Mouse (Mus musculus) adrenal gland, postnatal 10 days (tissue): ENCODE measurements around the gene Milr1. TPM values are rescaled to one million over a fixed set of nuclear protein-coding genes. Genes with fewer than 3 reads are reported as not detected.
A peak's percentile ranks its signal among the peaks of the same experiment; 100 is the strongest.
"Not testable (repeated sequence)": the region's sequence is repeated elsewhere in the genome, so short reads cannot be mapped to it uniquely, and the experiment has no call there.

Source experiments
- DNase-seq: peaks from one replicate; pipeline ENCODE4 v3.0.0; 2021; ENCODE audit warnings: mixed read lengths
- long read RNA-seq, 2 experiments: library from polyadenylated mRNA; stranded (forward); transcript quantifications; one replicate each; pipeline ENCODE4 v2.0.0; 2021
- total RNA-seq, 2 experiments: library from RNA; stranded (reverse); gene quantifications; 2 replicates each; pipeline ENCODE4 v1.2.3; 2021

Gene Milr1
- 1 to 10 TPM; 1.1 to 1.6 TPM for total RNA-seq
- long read RNA-seq, experiment 1 = 0 reads
- long read RNA-seq, experiment 2, partial matches to known transcripts = 0 of 1 reads
- long read RNA-seq, experiment 2, other reads (novel, unspliced or antisense) = 0 of 1 reads

DNA sequence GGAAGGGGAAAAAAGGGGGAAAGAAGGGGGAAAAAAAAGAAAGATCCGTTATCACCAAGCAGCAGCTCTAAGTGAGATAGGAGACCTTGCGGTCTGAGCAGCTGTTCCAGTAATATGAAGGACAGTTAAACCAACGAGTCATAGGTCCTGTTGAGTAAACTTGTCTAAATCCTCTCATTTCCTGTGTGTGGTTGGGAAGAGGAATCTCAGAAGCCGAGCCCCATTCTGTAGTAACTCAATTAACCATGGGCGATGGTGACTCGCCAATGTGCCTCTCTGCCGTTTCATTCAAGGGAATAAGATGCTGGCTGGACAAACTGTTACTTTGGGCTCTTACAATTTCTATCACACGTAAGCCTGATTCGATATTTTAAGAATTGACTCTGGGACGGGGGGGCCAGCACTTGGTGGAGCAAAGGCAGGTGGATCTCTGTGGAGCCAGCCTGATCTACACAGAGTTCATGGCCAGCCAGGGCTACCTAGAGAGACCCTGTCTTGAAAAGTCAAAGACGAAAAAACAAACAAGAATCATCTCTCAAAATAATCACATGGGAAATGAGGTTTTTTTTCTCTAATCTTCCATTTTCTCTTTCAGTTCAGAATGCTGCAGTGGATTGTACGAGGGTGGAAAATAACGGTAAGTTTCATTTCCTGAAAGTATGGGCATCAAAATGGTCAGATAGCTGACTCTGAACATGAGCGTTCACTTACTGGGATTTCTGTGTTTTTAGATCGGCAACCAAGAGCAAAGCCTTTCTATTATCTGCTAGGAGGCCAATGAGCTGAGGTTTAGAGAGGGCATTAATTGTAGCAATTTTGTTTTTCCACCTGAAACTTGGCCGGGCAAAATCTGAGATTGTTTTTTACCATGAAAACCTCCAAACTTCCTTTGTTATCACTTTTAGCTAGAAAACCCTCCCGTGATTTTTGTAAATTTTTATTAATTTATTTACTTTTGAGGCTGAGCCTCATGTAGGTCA is at the start of gene Milr1:
Milr1 (plus strand) TSS at position 188 of the 980 bp plus-strand sequence.
- no peak for DNase-seq

DNA sequence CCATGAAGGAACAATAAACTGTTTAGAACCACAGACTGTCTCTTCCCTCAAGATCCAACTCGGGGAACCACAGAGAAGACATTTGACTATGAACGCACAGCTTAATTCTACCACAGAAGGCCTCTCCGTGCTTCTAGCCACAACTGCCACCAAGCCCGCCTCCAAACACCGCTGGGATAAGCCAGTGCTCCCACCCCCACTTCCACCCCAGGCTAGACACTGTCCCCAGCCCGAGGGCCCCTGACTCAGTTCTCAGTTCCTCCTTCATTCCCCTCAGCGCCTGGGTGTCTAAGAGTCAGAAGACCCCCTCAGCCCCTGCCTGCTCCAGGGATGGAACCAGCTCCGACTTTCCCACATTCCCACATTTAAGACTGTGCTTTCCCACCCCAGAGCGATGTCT is 49.4 kb upstream of the Milr1 start:
- DNase-seq = no peak

- DNase-seq = no peak
Observed at GRCm38 (mm10) chr11:106702584-106702983, 48.4 kb upstream of the Milr1 start.

DNA sequence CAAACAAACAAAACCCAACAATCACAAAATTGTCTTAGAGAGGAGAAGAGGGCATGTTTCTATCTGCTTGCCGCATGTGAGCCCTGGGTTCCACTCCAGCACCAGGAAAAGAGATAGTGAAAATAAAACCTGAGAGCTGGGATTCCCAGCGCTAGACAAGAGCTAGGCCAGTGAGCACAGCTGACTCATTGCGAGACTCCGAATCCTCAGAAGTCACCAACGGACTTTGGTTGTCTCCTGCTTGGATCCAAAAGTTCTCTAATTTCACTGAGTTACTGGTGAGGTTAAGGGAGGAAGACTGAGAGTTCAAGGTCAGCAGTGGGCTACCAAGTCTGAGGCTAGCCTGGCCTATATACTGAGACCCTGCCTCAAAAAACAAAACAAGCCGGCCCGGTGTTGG is 47.1 kb upstream of the Milr1 start:
- no peak for DNase-seq

GRCm38 (mm10) chr11:106704399-106705111 is 46.5 kb upstream of the Milr1 start:
- no peak for DNase-seq

GRCm38 (mm10) chr11:106706212-106706611 is 44.8 kb upstream of the Milr1 start:
- no peak for DNase-seq

DNA sequence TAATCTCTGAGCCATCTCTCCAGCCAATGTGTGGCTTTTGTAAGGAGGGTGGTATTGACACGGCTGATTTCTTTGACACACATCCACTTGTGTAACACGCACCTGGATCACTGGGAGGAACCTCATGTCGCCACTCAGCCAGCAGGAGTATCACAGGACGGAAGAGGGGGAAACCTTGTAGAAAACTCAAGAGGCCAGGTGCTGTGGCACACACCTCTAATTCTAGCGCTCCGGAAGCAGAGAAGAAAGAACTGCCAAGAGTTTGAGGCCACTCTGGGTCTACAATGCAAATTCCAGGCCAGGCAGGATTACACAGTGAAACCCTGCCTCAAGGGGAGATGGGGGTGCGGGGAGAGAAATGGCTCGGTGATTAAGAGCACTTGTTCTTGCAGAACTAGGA is 43.9 kb upstream of the Milr1 start:
- DNase-seq = no peak

DNA sequence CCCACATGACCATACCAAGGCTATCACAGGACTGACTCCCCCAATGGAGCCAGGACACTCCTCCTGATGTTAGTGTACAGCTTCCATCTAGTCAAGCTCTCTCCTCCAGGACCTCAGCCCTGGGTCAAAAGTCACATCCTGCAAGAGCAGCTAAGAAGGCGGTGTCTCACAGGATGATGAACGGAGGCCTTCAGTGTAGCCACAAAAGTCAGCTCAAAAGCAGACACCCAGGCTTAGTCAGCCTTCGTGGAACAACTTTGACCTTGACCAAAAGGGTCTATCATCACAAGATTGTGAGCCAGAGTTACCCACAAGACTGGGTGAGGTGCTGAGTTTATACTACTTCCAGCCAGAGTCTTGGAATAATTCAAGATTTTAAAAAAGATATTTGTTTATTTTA is 43.2 kb upstream of the Milr1 start:
- no peak for DNase-seq

DNA sequence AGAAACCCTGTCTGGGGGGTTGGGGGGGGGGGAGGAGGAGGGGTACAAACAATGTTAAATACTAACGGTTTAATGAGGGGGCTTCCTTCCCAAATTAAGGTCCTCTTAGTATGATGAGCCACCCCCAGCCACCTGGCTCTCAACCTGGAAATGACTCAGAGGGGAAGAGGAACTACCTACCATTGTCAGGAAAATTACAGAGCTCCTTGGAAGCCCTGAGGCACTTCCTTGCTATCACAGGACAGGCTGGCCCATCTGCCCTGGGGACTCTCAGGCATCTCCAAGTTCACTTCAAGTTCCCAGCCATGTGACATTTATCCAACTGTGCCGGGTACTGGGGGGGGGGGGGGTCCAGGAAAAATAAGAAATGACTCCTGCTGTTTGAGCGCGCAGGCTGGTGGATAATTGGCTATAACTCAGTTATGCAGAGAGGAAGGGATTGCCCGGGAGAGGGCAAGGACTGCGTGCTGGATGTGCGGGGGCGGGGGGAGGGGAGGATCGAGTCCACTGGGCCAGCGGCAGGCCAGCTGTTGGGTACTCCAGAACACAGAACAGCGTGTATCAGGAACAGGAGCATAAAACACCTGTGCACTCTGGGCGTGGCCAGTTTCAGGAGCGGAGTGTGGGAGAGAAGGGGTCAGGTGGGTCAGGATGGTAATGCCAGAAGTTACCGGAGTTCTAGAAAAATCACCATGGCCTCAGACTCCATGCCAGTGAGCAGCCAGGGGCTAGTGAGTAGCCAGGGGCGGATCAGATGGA is 41.6 kb upstream of the Milr1 start:
- no peak for DNase-seq

GRCm38 (mm10) chr11:106710789-106711188 is 40.2 kb upstream of the Milr1 start:
- DNase-seq = no peak

DNA sequence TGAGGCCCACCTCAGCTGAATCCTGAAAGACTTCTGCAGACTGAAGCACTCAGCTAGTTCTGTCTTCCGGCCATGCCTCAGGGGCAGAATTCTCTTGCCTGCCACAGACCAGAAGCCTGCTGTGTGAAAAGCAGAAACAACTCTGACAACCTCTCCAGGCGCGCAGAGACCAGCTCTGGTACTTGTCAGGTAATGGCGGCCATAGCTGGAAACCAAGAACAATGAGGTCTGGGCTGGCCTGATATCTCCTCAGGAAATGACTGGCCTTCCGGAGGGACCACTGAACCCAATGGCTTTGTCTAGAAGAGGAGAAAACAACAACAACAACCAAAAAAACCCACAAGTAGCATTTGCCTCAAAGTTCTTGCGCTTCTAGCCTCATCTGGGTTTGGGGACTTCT is 36.0 kb upstream of the Milr1 start:
- peak; percentile 30 for DNase-seq

- DNase-seq = no peak
Observed at GRCm38 (mm10) chr11:106716568-106716967, 34.5 kb upstream of the Milr1 start.

GRCm38 (mm10) chr11:106720379-106720778 is 30.6 kb upstream of the Milr1 start:
- no peak for DNase-seq

DNA sequence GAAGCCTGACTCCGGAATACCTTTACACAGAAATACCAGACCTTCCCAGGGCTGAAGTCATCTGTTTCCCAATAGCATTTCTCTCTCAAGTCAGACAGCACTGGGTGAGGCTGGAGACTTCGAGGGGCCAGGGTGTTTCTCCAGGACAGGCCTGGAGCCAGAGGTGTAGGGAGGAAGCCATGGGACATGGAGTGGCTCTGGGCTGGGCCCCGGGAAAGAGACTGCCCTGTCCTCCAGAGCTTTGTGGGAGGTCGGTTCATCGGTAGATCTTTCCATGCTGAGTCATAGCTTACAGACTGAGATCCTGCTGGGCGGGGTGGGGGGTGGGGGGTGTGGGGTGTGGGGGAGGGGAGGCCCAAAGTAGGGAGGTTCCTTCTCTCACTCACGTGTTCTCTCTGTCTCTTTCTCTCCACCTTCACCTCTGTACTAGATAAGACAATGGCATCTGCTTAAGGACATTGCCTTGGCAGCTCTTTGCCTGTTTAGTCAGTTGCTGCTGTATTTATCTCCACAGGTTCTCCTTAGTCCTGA is 28.1 kb upstream of the Milr1 start:
- no peak for DNase-seq

DNA sequence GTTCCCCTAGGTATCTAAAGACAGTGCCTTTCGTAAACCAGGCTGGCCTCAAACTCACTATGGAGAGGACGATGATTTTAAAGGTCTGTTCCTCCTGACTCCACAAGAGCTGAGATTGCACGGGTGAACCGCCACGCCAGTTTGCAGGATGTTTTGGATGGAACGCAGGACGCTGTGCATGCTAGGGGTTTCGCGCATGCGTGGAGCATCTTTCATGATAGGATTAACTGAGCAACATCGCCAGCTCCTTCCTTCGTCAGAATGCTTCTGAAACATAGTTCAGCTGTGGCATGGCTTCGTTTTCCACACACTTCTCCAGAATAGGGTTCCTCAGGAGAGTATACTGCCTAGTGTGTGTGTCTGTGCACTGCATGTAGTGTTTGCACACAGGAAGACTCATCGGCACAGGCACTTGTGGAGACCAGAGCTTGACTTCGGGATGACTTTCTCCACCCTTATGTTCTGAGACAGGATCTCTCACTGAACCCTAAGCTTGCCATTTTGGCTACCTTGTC is 27.4 kb upstream of the Milr1 start:
- DNase-seq = no peak

GRCm38 (mm10) chr11:106724176-106724915 is 26.7 kb upstream of the Milr1 start:
- no peak for DNase-seq

DNA sequence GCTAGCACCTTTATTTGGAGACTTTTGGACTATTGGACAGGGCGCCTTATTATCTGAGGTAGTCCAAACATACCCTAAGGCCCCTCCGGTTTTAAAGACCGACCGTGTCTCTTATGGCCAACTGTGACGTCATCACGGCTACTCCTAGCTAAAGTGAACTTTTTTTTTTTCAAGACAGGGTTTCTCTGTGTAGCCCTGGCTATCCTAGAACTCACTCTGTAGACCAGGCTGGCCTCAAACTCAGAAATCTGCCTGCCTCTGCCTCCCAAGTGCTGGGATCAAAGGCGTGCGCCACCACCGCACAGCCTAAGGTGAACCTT is 26.1 kb upstream of the Milr1 start:
- DNase-seq = not testable (repeated sequence)

DNA sequence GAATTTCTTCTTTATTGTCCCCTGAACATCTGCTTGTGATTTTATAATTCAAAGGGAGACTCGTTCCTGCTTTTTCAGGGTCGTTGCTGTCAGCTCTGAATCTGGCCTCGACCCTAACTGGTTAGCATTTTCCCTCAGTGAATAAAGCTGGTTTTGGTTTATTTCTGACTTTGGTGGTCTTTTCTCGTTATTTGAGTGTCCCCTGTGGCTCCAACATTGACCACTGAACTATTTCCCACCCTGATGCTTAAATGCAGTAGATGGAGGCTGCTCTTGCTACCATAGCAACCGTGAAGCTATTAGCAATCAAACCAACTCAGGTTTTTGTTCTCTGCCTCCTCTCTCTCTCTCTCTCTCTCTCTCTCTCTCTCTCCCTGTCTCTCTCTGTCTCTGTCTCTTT is 23.1 kb upstream of the Milr1 start:
- DNase-seq = no peak

- DNase-seq = no peak
Observed at GRCm38 (mm10) chr11:106728402-106729366, 22.3 kb upstream of the Milr1 start.

DNA sequence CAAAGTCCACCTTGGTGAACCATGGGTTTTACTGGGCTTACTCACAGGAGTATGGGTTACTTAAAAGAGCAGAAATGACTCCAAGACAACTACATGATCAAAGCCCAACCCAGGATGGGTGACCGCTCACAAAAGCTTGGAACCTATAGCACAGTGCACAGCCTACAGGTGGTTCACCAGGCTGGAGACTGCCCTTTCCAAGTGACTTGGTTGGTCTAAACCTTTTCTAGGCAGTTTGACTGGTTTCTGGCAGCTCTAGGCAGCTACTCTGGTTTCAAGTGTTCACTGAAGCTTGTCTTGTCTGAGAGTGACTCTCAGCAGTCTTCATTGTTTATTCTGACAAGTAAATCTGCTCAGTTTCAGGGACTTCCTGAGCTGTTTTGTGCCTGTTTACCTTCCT is 21.4 kb upstream of the Milr1 start:
- DNase-seq = no peak
